Mouse (Mus musculus) heart, adult 2 months (tissue): ENCODE measurements around the gene Mtx1. TPM values are rescaled to one million over a fixed set of nuclear protein-coding genes. Genes with fewer than 3 reads are reported as not detected.
"Not testable (repeated sequence)": the region's sequence is repeated elsewhere in the genome, so short reads cannot be mapped to it uniquely, and the experiment has no call there.

Source experiments
- DNase-seq, 2 experiments: peaks; one replicate each; pipeline ENCODE4 v3.0.0; 2021
- H3K27ac ChIP-seq: fragments of 200-600 bp; 2 replicates; pipeline ENCODE4 v1.8.1; 2022
- H3K27me3 ChIP-seq: fragments of 200-500 bp; 2 replicates; pipeline ENCODE4 v1.6.1; 2012; ENCODE audit warnings: mild to moderate bottlenecking, low read length, inconsistent platforms, mixed read lengths; ENCODE audit not compliant: control insufficient read depth, insufficient read depth
- H3K36me3 ChIP-seq: fragments of 200-500 bp; 2 replicates; pipeline ENCODE4 v1.6.1; 2012; ENCODE audit warnings: low read length, inconsistent platforms; ENCODE audit not compliant: control insufficient read depth, insufficient read depth
- H3K4me1 ChIP-seq: fragments of 200-500 bp; 2 replicates; pipeline ENCODE4 v1.6.1; 2011; ENCODE audit warnings: low read length; ENCODE audit not compliant: control insufficient read depth, insufficient read depth
- H3K4me3 ChIP-seq: fragments of 200-600 bp; 2 replicates; pipeline ENCODE4 v1.8.1; 2022
- H3K79me2 ChIP-seq: fragments of 200-500 bp; replicated peaks from 2 replicates; pipeline ENCODE4 v1.6.1; 2012; ENCODE audit warnings: mild to moderate bottlenecking, inconsistent platforms, low read length, moderate library complexity, mixed read lengths; ENCODE audit not compliant: control insufficient read depth, insufficient read depth
- H3K9ac ChIP-seq: fragments of 200-500 bp; 2 replicates; pipeline ENCODE4 v1.6.1; 2012; ENCODE audit warnings: low read depth, mild to moderate bottlenecking, control low read depth, inconsistent platforms, low read length, mixed read lengths
- CTCF ChIP-seq: fragments of 200-600 bp; IDR thresholded peaks from 2 replicates; pipeline ENCODE4 v1.8.1; 2022; ENCODE audit warnings: antibody characterized with exemption, mild to moderate bottlenecking, moderate library complexity
- EP300 ChIP-seq: fragments of 200-500 bp; IDR thresholded peaks from 2 replicates; pipeline ENCODE4 v1.6.1; 2011; ENCODE audit warnings: low read depth, low read length, control low read depth; ENCODE audit not compliant: insufficient read depth
- POLR2A ChIP-seq: fragments of 200-500 bp; IDR thresholded peaks from 2 replicates; pipeline ENCODE4 v1.6.1; 2011; ENCODE audit warnings: mild to moderate bottlenecking, low read depth, low read length, control low read depth; ENCODE audit not compliant: insufficient read depth
- WGBS: fragments of 180-500 bp; shearing (Covaris S2); methylation state at CpG from one replicate; pipeline ENCODE4 v1.1.7; 2018; 5-methylcytosine and 5-hydroxymethylcytosine counted together
- intact Hi-C: fragments of 180-260 bp; cut with DNase I; formaldehyde crosslinking; loops from one replicate; pipeline ENCODE4 v1.15.1; 2025
- polyA plus RNA-seq: library from polyadenylated mRNA; depleted of rRNA; stranded (reverse); fragments of >200 nt; gene quantifications from 2 replicates; pipeline ENCODE4 v1.2.3, GENCODE M21; 2012
- total RNA-seq, 2 experiments: library from RNA; stranded (reverse); gene quantifications; 2 replicates each; pipeline ENCODE4 v1.2.3; 2021

The Mtx1 gene
- total and polyA plus RNA-seq, 3 experiments = 59.8 to 96.2 (median 61.8) TPM

GRCm38 (mm10) chr3:89225321-89225815 lies 1.5 kb downstream of the Mtx1 start:
- 77% methylated on average over 12 of the region's 12 CpGs for WGBS
- H3K79me2 ChIP-seq = no peaks in the 10 kb centered on the region
- no peaks in the 10 kb centered on the region; the same call in 1 of the 2 replicates for H3K4me1 ChIP-seq
- no peak for TF ChIP-seq EP300
- no peak for TF ChIP-seq POLR2A
- TF ChIP-seq CTCF = no peak
- DNase-seq = no peak
- H3K36me3 ChIP-seq = no peaks in the 10 kb centered on the region
- H3K27me3 ChIP-seq = no peaks in the 10 kb centered on the region
- no peak overlapping the region for H3K27ac ChIP-seq
- H3K4me3 ChIP-seq = no peak overlapping the region
- intact Hi-C loops = no loop called here
- no peak overlapping the region for H3K9ac ChIP-seq

GRCm38 (mm10) chr3:89224796-89225195 lies 2.1 kb downstream of the Mtx1 start:
- no peak overlapping the region for H3K4me3 ChIP-seq
- no peak for DNase-seq
- H3K9ac ChIP-seq = no peak overlapping the region
- no peak overlapping the region for H3K27ac ChIP-seq
- intact Hi-C loops = no loop called here
- no peaks in the 10 kb centered on the region; the same call in 1 of the 2 replicates for H3K4me1 ChIP-seq
- 79% methylated on average over 11 of the region's 11 CpGs for WGBS
- H3K36me3 ChIP-seq = no peaks in the 10 kb centered on the region
- H3K79me2 ChIP-seq = no peaks in the 10 kb centered on the region
- TF ChIP-seq EP300 (no peak), POLR2A (no peak), CTCF (no peak)
- H3K27me3 ChIP-seq = no peaks in the 10 kb centered on the region

GRCm38 (mm10) chr3:89221167-89221566 lies 5.7 kb downstream of the Mtx1 start:
- Histone ChIP-seq H3K4me3 (no peak overlapping the region), H3K9ac (no peak overlapping the region), H3K27ac (no peak overlapping the region), H3K27me3 (no peaks in the 10 kb centered on the region), H3K4me1 (no peaks in the 10 kb centered on the region), H3K36me3 (no peaks in the 10 kb centered on the region), H3K79me2 (no peaks in the 10 kb centered on the region)
- DNase-seq = no peak
- TF ChIP-seq EP300 (no peak), POLR2A (no peak), CTCF (no peak)
- intact Hi-C loops = no loop called here
- 85% methylated on average over 5 of the region's 5 CpGs for WGBS

- Histone ChIP-seq H3K36me3 (no peaks in the 10 kb centered on the region), H3K79me2 (no peaks in the 10 kb centered on the region), H3K4me3 (no peak overlapping the region), H3K9ac (no peak overlapping the region), H3K27ac (no peak overlapping the region), H3K4me1 (peaks cover 5% of the 10 kb centered on the region; the same call in 1 of the 2 replicates), H3K27me3 (no peaks in the 10 kb centered on the region)
- intact Hi-C loops = loop anchor here (10.0 kb wide), 1 partner anchor 275 kb away; no protein-coding TSS in a partner anchor
- DNase-seq = no peak
- TF ChIP-seq CTCF = no peak
- TF ChIP-seq POLR2A = no peak
- no peak for TF ChIP-seq EP300
- WGBS = 28% methylated on average over 8 of the region's 8 CpGs
Measured at GRCm38 (mm10) chr3:89219546-89219945, 7.3 kb downstream of the Mtx1 start.

GRCm38 (mm10) chr3:89218271-89218670 lies 8.6 kb downstream of the Mtx1 start:
- intact Hi-C loops = loop anchor here (10.0 kb wide), 1 partner anchor 273 kb away; no protein-coding TSS in a partner anchor
- Histone ChIP-seq H3K79me2 (no peaks in the 10 kb centered on the region), H3K9ac (no peak overlapping the region), H3K36me3 (no peaks in the 10 kb centered on the region), H3K27ac (no peak overlapping the region), H3K4me3 (no peak overlapping the region), H3K27me3 (no peaks in the 10 kb centered on the region), H3K4me1 (peaks cover 5% of the 10 kb centered on the region; the same call in 1 of the 2 replicates)
- WGBS = 92% methylated on average over 1 of the region's 1 CpGs
- TF ChIP-seq CTCF (no peak), EP300 (no peak), POLR2A (no peak)
- no peak for DNase-seq

GRCm38 (mm10) chr3:89216407-89216806 lies 10.5 kb downstream of the Mtx1 start:
- H3K9ac ChIP-seq, H3K27ac ChIP-seq, DNase-seq, H3K27me3 ChIP-seq, H3K4me3 ChIP-seq, H3K79me2 ChIP-seq, H3K36me3 ChIP-seq, H3K4me1 ChIP-seq: not testable (repeated sequence)
- WGBS = 62% methylated on average over 7 of the region's 7 CpGs
- intact Hi-C loops = loop anchor here (2.0 to 10.0 kb wide), 2 partner anchors 100 to 272 kb away; no protein-coding TSS in a partner anchor
